Mouse (Mus musculus) forebrain, embryonic 12.5 days (tissue): Measurements from ENCODE around the gene Dnah11. TPM values are rescaled to one million over a fixed set of nuclear protein-coding genes. Genes with fewer than 3 reads are reported as not detected.

Experiments used
- ATAC-seq: fragments of 200-750 bp; cut with Nextera tagmentation; 2 replicates; pipeline ENCODE4 v1.8.0; 2017; ENCODE audit warnings: moderate TSS enrichment; ENCODE audit not compliant: low FRiP score
- H3K27ac ChIP-seq: fragments of 300-500 bp; sonication (generic); 2 replicates; pipeline ENCODE4 v1.5.1; 2016; ENCODE audit warnings: mild to moderate bottlenecking
- H3K27me3 ChIP-seq: fragments of 300-500 bp; sonication (generic); 2 replicates; pipeline ENCODE4 v1.6.1; 2016; ENCODE audit warnings: mild to moderate bottlenecking
- H3K36me3 ChIP-seq: fragments of 300-500 bp; sonication (generic); replicated peaks from 2 replicates; pipeline ENCODE4 v1.6.1; 2016; ENCODE audit warnings: mild to moderate bottlenecking
- H3K4me1 ChIP-seq: fragments of 300-500 bp; sonication (generic); 2 replicates; pipeline ENCODE4 v1.6.1; 2016
- H3K4me2 ChIP-seq: fragments of 300-500 bp; sonication (generic); 2 replicates; pipeline ENCODE4 v1.6.1; 2016; ENCODE audit warnings: mild to moderate bottlenecking, moderate library complexity
- H3K4me3 ChIP-seq: fragments of 300-500 bp; sonication (generic); replicated peaks from 2 replicates; pipeline ENCODE4 v1.5.1; 2016; ENCODE audit warnings: mild to moderate bottlenecking
- H3K9ac ChIP-seq: fragments of 300-500 bp; sonication (generic); 2 replicates; pipeline ENCODE4 v1.6.1; 2016; ENCODE audit warnings: mild to moderate bottlenecking
- H3K9me3 ChIP-seq: fragments of 300-500 bp; sonication (generic); 2 replicates; pipeline ENCODE4 v1.6.1; 2016
- WGBS: fragments of 180-500 bp; shearing (Covaris S2); methylation state at CpG from one replicate; pipeline ENCODE4 v1.1.7; 2016; 5-methylcytosine and 5-hydroxymethylcytosine counted together
- polyA plus RNA-seq: library from polyadenylated mRNA; unstranded; fragments of >200 nt; fragmentation: Nextera tagmentation; extraction: Ambion mirVana; gene quantifications from 2 replicates; pipeline ENCODE4 v1.2.1, GENCODE M21; 2016

Dnah11 gene
- polyA plus RNA-seq, 1 experiment from 2014 or later: 0.15 TPM

DNA sequence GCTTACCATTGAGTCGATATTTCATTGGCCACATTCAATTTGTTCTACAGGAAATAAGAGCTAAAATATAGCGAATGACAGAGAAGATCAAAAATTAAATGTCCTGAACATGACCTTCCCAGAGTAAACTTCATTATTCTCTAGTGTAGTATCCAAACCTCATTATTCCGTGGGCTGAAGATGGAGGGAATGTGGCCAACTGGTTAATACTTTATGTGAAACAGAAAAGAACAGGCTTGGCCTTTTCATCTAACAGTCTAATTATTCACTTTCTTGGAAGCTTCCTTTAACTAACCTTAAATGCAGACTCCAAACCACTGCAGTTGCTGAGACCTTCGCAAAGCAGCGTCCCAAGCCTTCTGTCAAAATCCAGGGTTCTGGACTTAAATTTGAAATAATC, 41.9 kb downstream of the Dnah11 start:
- no peak overlapping the region for H3K4me2 ChIP-seq
- no peaks in the 10 kb centered on the region for H3K9me3 ChIP-seq
- H3K36me3 ChIP-seq: no peaks in the 10 kb centered on the region
- H3K9ac ChIP-seq: no peak overlapping the region
- no peaks in the 10 kb centered on the region for H3K4me1 ChIP-seq
- H3K27ac ChIP-seq: no peak overlapping the region
- H3K27me3 ChIP-seq: no peaks in the 10 kb centered on the region
- H3K4me3 ChIP-seq: no peak overlapping the region
- no peak for ATAC-seq
- WGBS: 90% methylated on average over 5 of the region's 5 CpGs

DNA sequence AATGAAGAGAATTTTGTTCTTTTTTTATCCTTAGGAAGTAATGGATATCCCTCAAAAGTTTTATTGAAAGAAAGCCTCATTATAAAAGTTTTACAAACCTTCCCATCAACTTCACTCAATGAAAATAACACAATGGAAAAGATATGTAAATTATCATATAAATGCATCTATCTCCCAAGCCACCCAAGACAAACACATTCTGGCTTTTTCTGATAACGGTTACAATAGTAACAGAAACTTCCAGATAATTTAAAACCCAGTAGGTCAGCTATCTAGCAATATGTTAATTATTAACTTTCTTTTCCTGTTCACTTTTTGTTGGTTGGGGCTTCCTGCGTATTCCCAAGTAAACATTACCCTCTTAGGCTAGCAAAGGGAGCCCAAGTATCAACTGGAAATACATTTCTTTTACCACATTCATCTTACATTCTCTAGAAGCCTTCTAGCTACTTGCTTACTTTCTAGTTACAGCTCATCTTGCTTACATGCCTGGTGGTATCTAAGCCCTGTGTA, 51.3 kb downstream of the Dnah11 start:
- Histone ChIP-seq H3K27me3 (no peaks in the 10 kb centered on the region), H3K9me3 (no peaks in the 10 kb centered on the region), H3K36me3 (no peaks in the 10 kb centered on the region), H3K9ac (no peak overlapping the region), H3K4me3 (no peak overlapping the region), H3K4me2 (no peak overlapping the region), H3K27ac (no peak overlapping the region), H3K4me1 (no peaks in the 10 kb centered on the region)
- WGBS: 88% methylated on average over 2 of the region's 2 CpGs
- ATAC-seq: no peak

DNA sequence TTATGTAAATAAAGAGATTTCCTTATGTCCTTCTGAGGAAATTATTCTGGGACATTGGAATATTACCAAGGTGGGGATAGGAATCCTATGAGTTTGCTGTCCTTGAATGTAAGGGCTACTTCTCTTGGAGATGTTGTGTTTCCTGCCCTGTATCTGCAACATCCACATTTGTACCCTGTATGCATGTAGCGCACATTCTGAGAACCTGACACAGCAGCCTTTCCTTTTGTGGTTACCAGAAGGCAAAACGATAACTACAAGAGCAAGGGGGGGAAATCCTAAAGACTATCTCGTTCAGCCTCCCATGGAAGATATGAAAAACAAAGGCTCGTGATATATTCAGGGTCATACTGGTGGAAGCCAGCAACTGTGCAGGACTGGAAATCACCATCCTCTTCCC, 70.7 kb downstream of the Dnah11 start:
- H3K4me2 ChIP-seq: no peak overlapping the region
- no peaks in the 10 kb centered on the region for H3K4me1 ChIP-seq
- H3K4me3 ChIP-seq: no peak overlapping the region
- no peaks in the 10 kb centered on the region for H3K27me3 ChIP-seq
- no peaks in the 10 kb centered on the region for H3K36me3 ChIP-seq
- no peak for ATAC-seq
- no peak overlapping the region for H3K27ac ChIP-seq
- no peak overlapping the region for H3K9ac ChIP-seq
- 93% methylated on average over 4 of the region's 4 CpGs for WGBS
- H3K9me3 ChIP-seq: no peaks in the 10 kb centered on the region

DNA sequence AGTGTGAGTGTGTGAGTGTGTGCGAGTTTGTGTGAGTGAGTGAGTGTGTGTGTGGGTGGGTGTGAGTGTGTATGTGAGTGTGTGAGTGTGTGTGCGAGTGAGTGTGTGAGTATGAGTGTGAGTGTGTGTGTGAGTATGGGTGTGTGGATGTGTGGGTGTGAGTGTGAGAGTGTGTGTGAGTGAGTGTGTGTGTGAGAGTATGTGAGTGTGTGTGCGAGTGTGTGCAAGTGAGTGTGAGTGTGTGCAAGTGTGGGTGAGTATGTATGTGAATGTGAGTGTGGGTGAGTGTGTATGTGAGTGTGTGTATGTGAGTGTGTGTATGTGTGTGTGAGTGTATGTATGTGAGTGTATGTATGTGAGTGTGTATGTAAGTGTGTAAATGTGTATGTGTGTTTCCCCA, 79.2 kb downstream of the Dnah11 start:
- 98% methylated on average over 3 of the region's 3 CpGs for WGBS
- no peak overlapping the region for H3K4me3 ChIP-seq
- no peak for ATAC-seq

DNA sequence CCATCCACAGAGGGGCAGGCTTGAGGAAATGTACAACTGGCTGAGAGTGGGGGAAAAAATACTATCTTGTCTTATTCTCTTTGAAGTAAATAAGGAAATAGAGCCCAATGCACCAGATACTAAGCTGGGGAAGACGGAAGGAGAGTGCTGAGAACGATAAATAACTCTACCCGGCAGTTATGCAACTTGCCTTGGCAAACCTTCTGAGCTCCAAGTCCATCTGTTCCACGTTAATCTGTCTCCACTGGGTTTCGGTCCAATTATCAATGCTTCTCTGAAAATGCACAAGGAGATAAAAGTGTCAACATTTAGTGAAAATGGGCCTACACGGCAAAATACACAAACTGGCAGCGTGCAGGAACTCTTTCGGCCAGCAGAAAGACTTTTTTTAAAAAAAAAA, 86.2 kb downstream of the Dnah11 start:
- no peaks in the 10 kb centered on the region for H3K36me3 ChIP-seq
- WGBS: 90% methylated on average over 8 of the region's 8 CpGs

More for the DNA sequence above, 79.2 kb downstream of the Dnah11 start:
- Histone ChIP-seq H3K36me3 (no peaks in the 10 kb centered on the region), H3K4me2 (no peak overlapping the region), H3K9ac (no peak overlapping the region), H3K27me3 (no peaks in the 10 kb centered on the region), H3K4me1 (no peaks in the 10 kb centered on the region), H3K27ac (no peak overlapping the region), H3K9me3 (no peaks in the 10 kb centered on the region)

DNA sequence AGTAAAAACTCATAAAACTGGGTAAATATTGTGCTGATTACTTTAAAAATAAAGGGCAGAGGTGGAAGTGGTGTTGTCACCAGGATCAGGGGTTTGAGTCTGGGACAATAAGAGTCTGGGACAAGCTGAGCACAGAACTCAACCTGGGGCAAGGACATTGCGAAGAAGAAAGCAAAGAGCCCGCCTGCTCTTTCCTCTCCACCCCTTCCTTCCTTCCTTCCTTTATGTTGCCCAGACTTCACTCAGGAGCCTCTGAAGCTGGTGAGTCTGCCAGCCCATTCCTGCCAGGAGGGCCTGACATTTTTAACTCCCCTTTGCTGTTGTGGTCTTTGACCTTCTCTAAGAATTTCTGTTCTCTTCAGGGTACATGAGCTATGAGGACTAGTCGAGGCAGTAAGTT, 86.9 kb downstream of the Dnah11 start:
- Histone ChIP-seq H3K27ac (no peak overlapping the region), H3K4me3 (no peak overlapping the region), H3K4me2 (no peak overlapping the region), H3K36me3 (no peaks in the 10 kb centered on the region), H3K9ac (no peak overlapping the region), H3K9me3 (no peaks in the 10 kb centered on the region), H3K27me3 (no peaks in the 10 kb centered on the region), H3K4me1 (no peaks in the 10 kb centered on the region)
- WGBS: 90% methylated on average over 3 of the region's 3 CpGs
- ATAC-seq: no peak

More for the DNA sequence above, 86.2 kb downstream of the Dnah11 start:
- no peak overlapping the region for H3K4me2 ChIP-seq
- H3K4me1 ChIP-seq: no peaks in the 10 kb centered on the region
- H3K9me3 ChIP-seq: no peaks in the 10 kb centered on the region
- ATAC-seq: no peak
- H3K27me3 ChIP-seq: no peaks in the 10 kb centered on the region
- H3K9ac ChIP-seq: no peak overlapping the region
- H3K4me3 ChIP-seq: no peak overlapping the region
- no peak overlapping the region for H3K27ac ChIP-seq

DNA sequence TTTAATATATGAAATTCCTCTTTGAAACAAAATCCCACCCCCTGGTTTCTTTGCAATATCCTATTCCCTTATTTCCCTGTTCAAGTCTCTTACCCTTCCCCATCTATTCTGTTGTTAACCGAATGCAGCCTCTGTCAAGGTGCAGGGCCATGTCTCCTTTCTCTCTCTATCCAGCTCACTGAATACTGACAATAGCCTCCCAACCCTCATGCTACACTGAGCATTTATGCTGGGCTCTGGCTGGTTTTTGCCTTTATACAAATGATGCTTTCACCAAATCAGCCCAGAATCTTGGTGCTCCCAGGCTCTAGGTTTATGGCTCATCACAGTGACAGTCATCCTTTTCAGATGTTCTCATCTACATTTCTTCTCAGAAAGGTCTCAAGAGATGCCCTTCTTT, 91.1 kb downstream of the Dnah11 start:
- Histone ChIP-seq H3K27me3 (no peaks in the 10 kb centered on the region), H3K4me3 (no peak overlapping the region), H3K9me3 (no peaks in the 10 kb centered on the region), H3K4me2 (no peak overlapping the region), H3K4me1 (no peaks in the 10 kb centered on the region), H3K36me3 (no peaks in the 10 kb centered on the region), H3K27ac (no peak overlapping the region), H3K9ac (no peak overlapping the region)
- ATAC-seq: no peak
- WGBS: 33% methylated on average over 1 of the region's 1 CpGs

DNA sequence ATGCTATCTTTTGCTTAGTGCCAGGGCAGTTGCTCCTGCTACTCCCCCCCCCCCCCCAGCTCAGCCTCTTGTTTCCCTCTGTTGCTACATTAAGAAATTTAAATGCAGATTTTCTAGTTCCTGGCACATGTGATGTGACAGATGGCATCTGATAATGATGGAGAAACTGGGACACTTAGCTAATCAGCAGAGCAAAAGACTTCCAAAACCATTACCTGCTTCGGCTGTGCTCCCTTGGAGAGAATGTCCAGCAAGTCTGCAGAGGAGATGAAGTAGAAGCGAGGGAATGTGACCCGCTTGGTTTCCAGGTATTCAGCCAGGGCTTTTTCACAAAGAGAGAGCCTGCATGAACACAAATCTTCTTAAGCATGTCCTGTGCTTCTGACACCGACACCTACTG, 94.3 kb downstream of the Dnah11 start:
- no peak for ATAC-seq
- H3K4me3 ChIP-seq: no peak overlapping the region
- WGBS: 79% methylated on average over 4 of the region's 4 CpGs

DNA sequence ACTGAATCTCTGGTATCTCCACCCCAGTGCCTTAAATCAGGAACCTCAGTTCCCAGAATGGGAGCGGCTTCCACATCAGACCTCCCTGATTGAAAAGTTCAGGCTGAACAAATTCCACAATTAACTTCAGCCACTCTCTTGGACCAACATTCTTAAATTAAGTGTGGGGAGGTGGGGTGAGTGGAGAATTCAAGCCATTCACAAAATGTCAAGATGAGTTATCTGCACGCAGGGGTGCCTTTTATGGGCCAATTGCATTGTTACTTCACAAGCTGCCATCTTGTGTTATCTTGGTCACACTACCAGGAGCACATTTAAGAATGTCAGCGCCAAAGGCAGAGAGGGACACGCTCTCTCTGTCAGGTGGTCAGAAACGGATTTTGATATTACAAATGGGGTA, 99.1 kb downstream of the Dnah11 start:
- 82% methylated on average over 5 of the region's 5 CpGs for WGBS
- Histone ChIP-seq H3K9me3 (no peaks in the 10 kb centered on the region), H3K4me3 (no peak overlapping the region), H3K4me1 (no peaks in the 10 kb centered on the region), H3K27ac (no peak overlapping the region), H3K27me3 (no peaks in the 10 kb centered on the region), H3K9ac (no peak overlapping the region), H3K36me3 (no peaks in the 10 kb centered on the region), H3K4me2 (no peak overlapping the region)
- ATAC-seq: no peak

More for the DNA sequence above, 94.3 kb downstream of the Dnah11 start:
- Histone ChIP-seq H3K4me1 (no peaks in the 10 kb centered on the region), H3K9me3 (no peaks in the 10 kb centered on the region), H3K36me3 (no peaks in the 10 kb centered on the region), H3K9ac (no peak overlapping the region), H3K27me3 (no peaks in the 10 kb centered on the region), H3K27ac (no peak overlapping the region), H3K4me2 (no peak overlapping the region)

DNA sequence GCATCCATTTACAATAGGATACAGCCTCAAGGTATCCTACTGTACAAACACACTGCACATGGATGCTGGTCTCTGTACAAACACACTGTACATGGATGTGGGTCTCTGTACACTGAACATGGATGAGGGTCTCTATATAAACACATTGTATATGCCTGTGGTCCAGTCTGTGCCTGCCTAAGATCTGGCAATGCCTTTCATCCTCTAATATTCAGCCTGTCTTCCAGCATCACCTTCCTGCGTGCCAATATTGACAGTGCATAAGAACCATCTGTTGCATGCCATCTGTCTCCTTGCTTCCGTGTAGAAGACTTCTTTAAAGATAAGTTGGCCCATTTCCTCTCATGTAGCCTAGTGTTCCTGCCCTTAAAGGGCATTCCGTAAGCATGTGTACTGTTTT, 100.6 kb downstream of the Dnah11 start:
- Histone ChIP-seq H3K9ac (no peak overlapping the region), H3K9me3 (no peaks in the 10 kb centered on the region), H3K4me3 (no peak overlapping the region), H3K4me2 (no peak overlapping the region), H3K4me1 (no peaks in the 10 kb centered on the region), H3K27ac (no peak overlapping the region), H3K27me3 (no peaks in the 10 kb centered on the region), H3K36me3 (no peaks in the 10 kb centered on the region)
- 86% methylated on average over 3 of the region's 3 CpGs for WGBS
- no peak for ATAC-seq

DNA sequence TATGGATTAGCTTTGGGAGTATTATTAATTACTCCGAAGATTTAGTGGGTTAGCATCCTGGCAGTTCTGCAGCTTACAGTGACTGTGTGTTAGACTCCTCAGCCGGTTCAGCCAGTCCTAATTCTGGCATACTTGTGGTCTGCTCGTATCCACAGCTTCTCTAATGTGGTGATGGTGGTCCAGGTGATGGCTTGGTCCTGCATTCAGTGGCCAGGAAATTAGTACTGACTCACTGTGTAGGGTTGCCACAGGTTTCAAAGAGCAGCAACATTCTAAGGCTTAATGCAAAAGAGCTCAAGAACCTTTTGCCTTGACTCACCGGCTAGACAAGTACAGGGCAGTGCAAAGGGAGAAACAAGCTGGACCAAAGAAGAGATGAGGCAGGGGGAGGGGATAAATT, 103.9 kb downstream of the Dnah11 start:
- WGBS: 87% methylated on average over 4 of the region's 4 CpGs
- H3K4me3 ChIP-seq: no peak overlapping the region
- no peak overlapping the region for H3K4me2 ChIP-seq
- no peaks in the 10 kb centered on the region for H3K27me3 ChIP-seq
- no peak overlapping the region for H3K27ac ChIP-seq
- H3K9me3 ChIP-seq: no peaks in the 10 kb centered on the region
- no peaks in the 10 kb centered on the region for H3K4me1 ChIP-seq
- no peak overlapping the region for H3K9ac ChIP-seq
- no peaks in the 10 kb centered on the region for H3K36me3 ChIP-seq
- no peak for ATAC-seq

DNA sequence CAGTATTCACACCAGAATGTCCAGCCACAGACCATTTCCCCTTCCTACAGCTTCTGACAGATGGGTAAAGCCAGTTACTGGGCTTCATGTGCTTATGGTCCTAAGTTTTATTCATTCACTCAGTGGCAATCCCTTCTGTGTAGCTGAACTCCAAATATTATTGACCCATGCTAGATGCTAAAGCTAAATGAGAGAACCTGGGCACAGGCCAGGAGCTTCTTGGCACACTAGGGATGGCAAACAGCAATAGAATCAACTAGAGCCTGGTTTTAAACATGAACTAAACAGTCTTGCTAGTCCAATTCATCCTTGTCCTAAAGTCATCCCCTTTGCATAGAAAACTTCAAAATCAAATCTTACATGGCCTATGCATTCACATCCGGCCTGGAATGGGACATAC, 113.6 kb downstream of the Dnah11 start:
- H3K9me3 ChIP-seq: no peaks in the 10 kb centered on the region
- H3K27me3 ChIP-seq: no peaks in the 10 kb centered on the region
- no peak overlapping the region for H3K4me2 ChIP-seq
- H3K4me3 ChIP-seq: no peak overlapping the region
- ATAC-seq: no peak
- H3K4me1 ChIP-seq: no peaks in the 10 kb centered on the region
- no peaks in the 10 kb centered on the region for H3K36me3 ChIP-seq
- 78% methylated on average over 1 of the region's 1 CpGs for WGBS
- H3K9ac ChIP-seq: no peak overlapping the region
- H3K27ac ChIP-seq: no peak overlapping the region

DNA sequence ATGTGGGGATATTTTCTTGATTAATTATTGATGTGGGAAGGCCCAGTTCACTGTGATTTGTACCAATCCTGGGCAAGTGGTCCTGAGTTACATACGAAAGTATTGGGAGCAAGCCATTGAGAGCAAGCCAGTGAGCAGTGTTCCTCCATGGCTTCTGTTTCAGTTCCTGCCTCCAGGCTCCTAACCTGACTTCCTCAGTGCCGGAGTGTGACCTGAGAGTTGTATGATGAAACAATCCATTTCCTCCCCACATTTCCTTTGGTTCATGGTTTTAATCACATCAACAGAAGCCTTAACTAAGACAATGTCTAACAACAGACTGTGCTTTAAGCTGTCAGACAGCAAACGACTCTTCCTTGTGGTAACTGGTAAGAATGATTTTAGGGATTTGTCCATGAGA, 114.0 kb downstream of the Dnah11 start:
- no peaks in the 10 kb centered on the region for H3K4me1 ChIP-seq
- 90% methylated on average over 3 of the region's 3 CpGs for WGBS

More for the DNA sequence above, 114.0 kb downstream of the Dnah11 start:
- ATAC-seq: no peak
- Histone ChIP-seq H3K9me3 (no peaks in the 10 kb centered on the region), H3K9ac (no peak overlapping the region), H3K4me3 (no peak overlapping the region), H3K27ac (no peak overlapping the region), H3K4me2 (no peak overlapping the region), H3K27me3 (no peaks in the 10 kb centered on the region), H3K36me3 (no peaks in the 10 kb centered on the region)
